Mouse (Mus musculus): ENCODE measurements around the gene Rin2. TPM values are rescaled to one million over a fixed set of nuclear protein-coding genes. Genes with fewer than 3 reads are reported as not detected.
"Not testable (repeated sequence)": the region's sequence is repeated elsewhere in the genome, so short reads cannot be mapped to it uniquely, and the experiment has no call there.

Rin2 gene
- polyA plus RNA-seq, 1 experiment from 2014 or later: 18.6 TPM

DNA sequence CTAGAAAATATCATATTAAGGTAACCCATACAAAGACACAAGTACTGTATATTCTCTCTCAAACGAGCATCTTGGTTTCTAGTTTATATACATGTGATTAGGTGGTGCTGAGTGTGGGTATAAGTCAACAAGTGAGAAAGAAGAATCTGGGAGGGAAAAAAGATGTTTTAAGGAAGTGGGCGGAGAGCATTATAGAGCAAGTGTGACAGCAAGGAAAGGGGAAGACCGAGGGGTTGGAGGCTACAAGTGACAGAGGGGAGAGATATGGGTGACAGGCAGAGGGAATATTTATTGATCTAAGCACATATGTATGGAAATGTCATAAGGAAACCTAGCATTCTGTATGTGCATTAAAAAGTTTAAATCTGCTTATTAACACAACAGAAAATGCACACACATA lies 45.1 kb downstream of the Rin2 start:
- Histone ChIP-seq H3K4me2 (replicated peaks) (no peak overlapping the region), H3K4me3 (replicated peaks) (no peak overlapping the region), H3K27ac (no peak overlapping the region), H3K4me1 (replicated peaks) (no peaks in the 10 kb centered on the region), H3K9ac (no peak overlapping the region), H3K27me3 (replicated peaks) (no peaks in the 10 kb centered on the region), H3K9me3 (no peaks in the 10 kb centered on the region), H3K36me3 (no peaks in the 10 kb centered on the region)
- WGBS: 71% methylated on average over 3 of the region's 3 CpGs
- ATAC-seq: no peak

DNA sequence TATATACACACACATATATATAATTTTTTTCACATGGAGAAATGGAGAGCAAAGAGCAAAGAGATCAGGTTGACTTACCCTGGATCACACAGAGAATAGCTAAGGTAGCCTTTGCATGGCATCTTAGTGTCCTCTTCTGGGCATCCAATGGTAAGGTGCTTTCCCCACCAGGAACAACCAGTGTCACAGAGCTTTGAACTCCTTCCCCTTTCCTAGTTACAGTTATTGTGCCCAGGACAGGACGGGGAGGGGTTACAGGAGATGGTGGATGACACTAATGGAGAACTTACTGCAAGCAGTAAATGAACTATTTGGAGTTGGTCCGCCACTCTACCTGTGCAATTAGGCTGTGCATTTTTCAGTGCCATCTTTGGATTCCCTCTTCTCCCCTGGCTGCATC lies 45.7 kb downstream of the Rin2 start:
- no peak overlapping the region for H3K9ac ChIP-seq
- H3K4me1 ChIP-seq (replicated peaks): no peaks in the 10 kb centered on the region
- WGBS: 94% methylated on average over 2 of the region's 2 CpGs
- no peaks in the 10 kb centered on the region for H3K9me3 ChIP-seq
- no peak overlapping the region for H3K4me3 ChIP-seq (replicated peaks)
- no peak overlapping the region for H3K4me2 ChIP-seq (replicated peaks)
- ATAC-seq: no peak
- no peak overlapping the region for H3K27ac ChIP-seq
- no peaks in the 10 kb centered on the region for H3K27me3 ChIP-seq (replicated peaks)
- no peaks in the 10 kb centered on the region for H3K36me3 ChIP-seq

DNA sequence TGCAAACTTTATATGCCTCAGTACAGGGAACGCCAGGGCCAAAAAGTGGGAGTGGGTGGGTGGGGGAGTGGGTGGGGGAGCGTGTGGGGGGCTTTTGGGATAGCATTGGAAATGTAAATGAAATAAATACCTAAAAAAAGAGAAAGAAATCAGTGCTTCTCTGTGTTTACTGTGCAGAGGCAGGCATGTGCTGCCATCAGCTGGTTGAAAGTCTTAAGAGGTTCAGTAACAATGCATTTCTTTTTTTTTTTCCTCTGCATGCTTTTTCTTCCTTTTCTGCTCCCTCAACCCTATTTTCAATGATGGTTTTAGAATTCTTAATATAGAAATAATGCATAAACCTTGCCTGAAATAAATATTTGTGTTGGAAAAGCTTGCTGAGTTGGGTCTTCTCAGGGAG lies 47.3 kb downstream of the Rin2 start:
- H3K27ac ChIP-seq; H3K27me3 ChIP-seq (replicated peaks); H3K4me2 ChIP-seq (replicated peaks); H3K4me1 ChIP-seq (replicated peaks); H3K9me3 ChIP-seq; H3K36me3 ChIP-seq; H3K9ac ChIP-seq; H3K4me3 ChIP-seq (replicated peaks); ATAC-seq: not testable (repeated sequence)
- 79% methylated on average over 2 of the region's 2 CpGs for WGBS

DNA sequence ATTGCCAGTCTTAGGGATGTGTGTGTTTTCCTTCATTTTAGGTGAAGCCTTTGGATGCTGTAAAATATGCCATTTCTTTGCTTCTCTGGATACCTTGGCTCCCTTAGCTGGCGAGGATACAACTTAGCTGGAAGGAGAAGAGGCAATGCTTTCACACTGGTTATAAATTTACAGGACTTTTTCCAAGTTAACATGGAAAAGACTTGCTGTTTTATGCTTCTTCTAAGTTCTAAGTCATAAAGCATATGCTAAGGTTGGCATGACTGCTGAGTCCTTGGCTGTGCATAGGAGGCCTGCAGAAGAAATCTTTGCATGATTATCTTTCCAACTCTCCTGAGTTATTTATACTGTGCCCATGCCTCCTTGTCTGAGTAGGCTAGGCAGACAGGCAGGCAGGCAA lies 49.3 kb downstream of the Rin2 start:
- Histone ChIP-seq H3K4me2 (replicated peaks) (no peak overlapping the region), H3K9me3 (no peaks in the 10 kb centered on the region), H3K9ac (no peak overlapping the region), H3K27ac (no peak overlapping the region), H3K27me3 (replicated peaks) (no peaks in the 10 kb centered on the region), H3K36me3 (no peaks in the 10 kb centered on the region), H3K4me3 (replicated peaks) (no peak overlapping the region), H3K4me1 (replicated peaks) (no peaks in the 10 kb centered on the region)
- no peak for ATAC-seq
- WGBS: 82% methylated on average over 1 of the region's 1 CpGs

DNA sequence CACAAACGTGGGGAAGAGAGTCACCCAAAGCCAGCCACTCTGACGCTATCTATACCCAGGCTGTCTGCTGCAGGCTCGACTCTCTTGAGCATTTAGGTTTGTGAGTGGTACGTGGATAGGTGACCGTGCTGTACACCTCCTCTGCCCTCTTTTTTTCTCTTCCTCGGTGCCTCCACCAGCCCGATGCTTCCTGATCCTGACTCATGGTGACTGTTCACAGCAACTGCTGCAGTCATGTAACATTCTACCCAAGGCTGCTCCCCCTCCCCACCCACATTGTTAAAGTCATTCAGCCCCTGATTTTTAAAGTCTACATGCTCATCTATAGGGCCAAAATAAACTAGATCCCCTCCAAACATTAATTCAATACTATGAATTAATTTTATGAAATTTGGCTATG lies 54.4 kb downstream of the Rin2 start:
- no peak for ATAC-seq
- no peaks in the 10 kb centered on the region for H3K36me3 ChIP-seq
- WGBS: 76% methylated on average over 7 of the region's 7 CpGs
- H3K9me3 ChIP-seq: no peaks in the 10 kb centered on the region
- no peak overlapping the region for H3K4me3 ChIP-seq (replicated peaks)
- H3K27ac ChIP-seq: no peak overlapping the region
- no peak overlapping the region for H3K4me2 ChIP-seq (replicated peaks)
- H3K4me1 ChIP-seq (replicated peaks): no peaks in the 10 kb centered on the region
- no peak overlapping the region for H3K9ac ChIP-seq
- no peaks in the 10 kb centered on the region for H3K27me3 ChIP-seq (replicated peaks)

DNA sequence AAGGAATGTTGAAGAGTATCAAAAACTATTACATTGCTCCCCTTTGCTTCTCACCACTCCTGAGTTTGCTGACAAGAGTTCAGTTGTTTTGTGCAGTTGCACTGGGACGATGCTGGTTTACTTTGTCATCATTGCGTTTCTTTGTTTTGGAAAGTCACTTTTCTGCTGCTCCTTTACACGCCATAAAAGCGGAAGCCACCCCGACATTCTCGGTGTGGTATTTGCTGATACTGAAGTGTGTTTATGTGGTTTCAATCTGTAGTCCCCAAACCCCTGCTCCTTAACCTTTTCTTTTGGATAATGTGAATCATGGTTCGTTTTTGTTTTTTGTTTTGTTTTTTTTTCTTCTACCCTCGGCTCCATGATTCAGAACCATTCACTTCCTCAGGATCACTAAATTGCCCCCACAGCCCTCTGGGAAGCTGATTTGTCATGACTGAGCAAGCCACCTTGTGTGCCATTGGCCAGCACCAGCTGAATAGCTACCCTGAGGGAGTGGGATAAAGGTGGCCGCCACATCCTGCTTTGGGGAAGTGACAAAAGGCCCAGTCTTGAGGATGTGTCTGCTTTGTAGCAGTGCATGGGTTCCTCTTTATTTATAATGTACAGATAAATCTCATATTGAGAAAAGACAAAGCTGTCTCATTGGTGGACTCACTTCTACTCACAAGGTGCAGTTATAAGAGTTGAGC lies 55.3 kb downstream of the Rin2 start:
- Histone ChIP-seq H3K27ac (no peak overlapping the region), H3K4me3 (replicated peaks) (no peak overlapping the region), H3K9me3 (no peaks in the 10 kb centered on the region), H3K36me3 (no peaks in the 10 kb centered on the region), H3K27me3 (replicated peaks) (no peaks in the 10 kb centered on the region), H3K4me1 (replicated peaks) (no peaks in the 10 kb centered on the region), H3K9ac (no peak overlapping the region), H3K4me2 (replicated peaks) (no peak overlapping the region)
- no peak for ATAC-seq
- WGBS: 79% methylated on average over 9 of the region's 9 CpGs

DNA sequence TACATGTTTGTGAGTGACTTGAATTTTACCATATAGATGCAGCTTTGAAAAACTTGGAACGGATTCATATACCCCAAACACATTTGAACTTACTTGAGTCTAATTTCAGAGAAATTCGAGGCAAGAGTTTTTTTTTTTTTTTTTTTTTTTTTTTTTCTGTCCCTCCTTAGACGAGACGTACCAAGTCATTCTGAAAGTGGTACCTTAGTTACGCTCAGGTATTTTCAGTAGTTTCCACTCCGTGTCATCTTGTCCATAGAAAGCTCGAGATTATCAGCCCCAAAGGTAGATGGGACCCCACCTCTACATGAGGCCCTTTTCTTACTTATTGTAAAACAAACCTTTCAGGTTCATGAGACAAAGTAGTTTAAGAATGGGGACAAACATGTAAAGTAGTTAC lies 55.9 kb downstream of the Rin2 start:
- no peak for ATAC-seq
- Histone ChIP-seq H3K36me3 (no peaks in the 10 kb centered on the region), H3K9me3 (no peaks in the 10 kb centered on the region), H3K9ac (no peak overlapping the region), H3K27ac (no peak overlapping the region), H3K4me2 (replicated peaks) (no peak overlapping the region), H3K4me3 (replicated peaks) (no peak overlapping the region), H3K27me3 (replicated peaks) (no peaks in the 10 kb centered on the region), H3K4me1 (replicated peaks) (no peaks in the 10 kb centered on the region)
- 87% methylated on average over 7 of the region's 7 CpGs for WGBS

DNA sequence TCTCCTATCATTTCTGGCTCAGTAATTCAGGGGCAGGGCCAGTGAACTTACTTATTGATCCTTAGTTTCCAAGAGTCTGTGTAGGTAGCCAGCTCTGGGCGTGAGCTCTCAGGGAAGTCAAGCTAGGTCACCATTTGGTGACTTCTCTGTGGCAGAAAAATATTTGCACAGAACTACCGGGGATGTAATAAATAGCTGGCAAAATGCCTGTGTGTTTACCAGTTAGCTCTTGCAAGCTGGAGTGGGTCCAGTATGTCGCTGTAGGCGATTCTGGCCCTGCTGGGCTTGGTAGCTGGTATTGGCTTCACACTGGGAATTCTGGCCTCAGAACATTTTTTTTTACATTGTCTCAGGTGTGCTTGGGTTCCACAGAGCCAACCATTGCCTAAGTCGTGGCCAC lies 60.1 kb downstream of the Rin2 start:
- Histone ChIP-seq H3K9ac (no peak overlapping the region), H3K4me1 (replicated peaks) (no peaks in the 10 kb centered on the region), H3K36me3 (no peaks in the 10 kb centered on the region), H3K9me3 (no peaks in the 10 kb centered on the region), H3K27ac (no peak overlapping the region), H3K27me3 (replicated peaks) (no peaks in the 10 kb centered on the region), H3K4me3 (replicated peaks) (no peak overlapping the region), H3K4me2 (replicated peaks) (no peak overlapping the region)
- ATAC-seq: no peak
- 59% methylated on average over 5 of the region's 5 CpGs for WGBS

DNA sequence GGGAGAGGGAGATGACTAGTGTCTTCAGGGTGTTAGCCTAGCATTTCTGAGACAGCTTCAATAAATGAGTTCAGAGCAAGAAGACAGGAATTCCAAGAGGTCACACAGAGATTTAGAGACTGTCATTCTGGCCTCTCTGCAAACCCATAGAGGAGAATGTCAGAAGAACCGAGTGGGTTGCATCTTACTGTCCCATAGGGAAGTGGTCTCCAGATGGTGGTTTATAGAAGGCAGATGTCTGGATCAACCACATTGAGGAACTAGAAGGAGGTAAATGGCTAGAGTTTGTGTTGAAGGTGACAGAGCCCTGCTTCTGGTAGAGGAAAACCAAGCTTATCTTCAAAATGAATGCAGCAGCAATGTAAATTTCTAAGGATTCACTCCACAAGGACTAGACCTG lies 61.5 kb downstream of the Rin2 start:
- Histone ChIP-seq H3K4me1 (replicated peaks) (no peaks in the 10 kb centered on the region), H3K4me3 (replicated peaks) (no peak overlapping the region), H3K9me3 (no peaks in the 10 kb centered on the region), H3K4me2 (replicated peaks) (no peak overlapping the region), H3K9ac (no peak overlapping the region), H3K27ac (no peak overlapping the region), H3K36me3 (no peaks in the 10 kb centered on the region), H3K27me3 (replicated peaks) (no peaks in the 10 kb centered on the region)
- 82% methylated on average over 1 of the region's 1 CpGs for WGBS
- no peak for ATAC-seq

DNA sequence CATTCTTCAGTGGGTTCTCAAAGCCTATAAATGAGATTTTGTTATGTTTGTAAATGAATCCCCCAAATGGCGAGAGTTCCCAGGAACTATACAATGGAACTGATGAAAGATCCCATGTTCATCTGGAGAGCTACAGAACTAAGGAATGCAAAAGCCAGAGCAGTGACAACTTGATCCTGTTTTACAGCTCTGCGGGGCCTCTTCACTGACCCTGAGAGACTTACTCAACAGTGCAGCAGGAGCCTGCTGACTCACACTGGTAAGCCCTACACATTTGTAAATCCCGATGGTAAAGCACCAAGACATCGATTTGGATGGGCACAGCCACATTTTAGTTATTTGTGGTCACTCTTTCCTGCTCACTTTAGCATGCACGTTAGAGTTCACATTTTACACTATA lies 62.2 kb downstream of the Rin2 start:
- Histone ChIP-seq H3K27me3 (replicated peaks) (no peaks in the 10 kb centered on the region), H3K36me3 (no peaks in the 10 kb centered on the region), H3K9ac (no peak overlapping the region), H3K4me2 (replicated peaks) (no peak overlapping the region), H3K4me3 (replicated peaks) (no peak overlapping the region), H3K27ac (no peak overlapping the region), H3K4me1 (replicated peaks) (no peaks in the 10 kb centered on the region), H3K9me3 (no peaks in the 10 kb centered on the region)
- no peak for ATAC-seq
- WGBS: 41% methylated on average over 5 of the region's 5 CpGs

DNA sequence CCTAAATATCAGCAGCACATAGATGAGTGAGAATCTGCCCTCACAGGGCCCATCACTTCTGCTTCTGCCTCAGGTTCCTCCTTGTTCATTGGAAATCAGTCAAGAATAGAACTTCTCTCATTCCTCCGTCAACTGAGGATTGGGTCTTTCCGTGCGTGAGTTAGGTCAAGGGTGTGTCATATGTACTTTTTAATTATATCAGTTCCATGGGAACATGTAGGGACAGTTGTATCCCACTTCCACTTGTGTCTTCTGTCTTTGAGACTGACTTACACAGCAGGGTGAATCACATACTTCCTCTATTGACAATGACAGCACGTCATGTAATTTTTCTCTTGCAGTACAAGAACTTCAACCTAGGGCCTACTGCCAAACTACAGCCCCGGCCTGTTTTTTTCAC lies 65.7 kb downstream of the Rin2 start:
- H3K27me3 ChIP-seq (replicated peaks): no peaks in the 10 kb centered on the region
- 87% methylated on average over 5 of the region's 5 CpGs for WGBS
- H3K4me2 ChIP-seq (replicated peaks): no peak overlapping the region
- H3K9me3 ChIP-seq: no peaks in the 10 kb centered on the region
- no peak for ATAC-seq
- H3K4me3 ChIP-seq (replicated peaks): no peak overlapping the region
- no peaks in the 10 kb centered on the region for H3K36me3 ChIP-seq
- no peak overlapping the region for H3K9ac ChIP-seq
- no peak overlapping the region for H3K27ac ChIP-seq
- no peaks in the 10 kb centered on the region for H3K4me1 ChIP-seq (replicated peaks)

DNA sequence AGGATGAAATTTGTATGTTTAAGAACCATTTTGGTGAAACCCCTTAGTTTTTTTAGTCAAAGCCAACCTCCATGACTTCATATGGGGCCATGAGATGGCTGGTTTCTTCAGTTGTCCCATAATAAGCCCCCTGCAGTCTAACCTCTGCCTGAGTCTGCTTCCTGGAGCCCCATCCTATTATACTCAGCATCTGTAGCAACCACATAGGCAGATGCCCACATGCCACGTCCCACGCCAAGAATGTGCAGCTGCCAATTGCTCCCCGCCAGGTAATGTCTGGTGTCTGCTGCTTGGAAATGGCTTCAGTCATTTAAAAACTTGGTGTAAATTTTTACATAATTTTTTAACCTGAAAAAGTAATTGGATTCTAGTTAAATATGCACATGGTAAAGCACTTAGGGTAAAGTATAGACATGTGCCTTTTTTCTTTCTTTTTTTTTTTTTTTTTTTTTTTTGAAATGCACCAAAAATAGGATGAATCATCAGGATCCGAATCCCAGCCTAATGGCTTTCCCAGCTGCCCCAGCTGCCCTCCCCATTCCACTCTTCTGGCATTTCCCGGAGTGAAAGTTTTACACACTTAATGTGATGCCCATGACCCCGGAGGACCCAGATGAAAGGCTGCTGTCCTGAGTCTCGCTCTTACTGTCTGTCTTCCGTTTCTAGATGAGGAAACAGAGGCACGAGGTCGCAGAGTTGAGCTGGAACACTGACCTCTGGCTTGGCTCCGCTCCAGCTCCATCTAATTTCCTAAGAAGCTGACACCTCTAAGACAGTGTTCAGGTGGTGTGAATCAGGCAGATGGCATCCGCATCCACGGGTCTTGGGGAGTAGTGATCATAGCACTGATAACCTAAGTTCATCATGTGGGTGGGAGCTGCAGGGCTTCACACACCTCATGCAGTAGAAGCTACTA lies 68.0 kb downstream of the Rin2 start:
- 64% methylated on average over 13 of the region's 13 CpGs for WGBS
- H3K4me3 ChIP-seq (replicated peaks): no peak overlapping the region
- H3K4me1 ChIP-seq (replicated peaks): no peaks in the 10 kb centered on the region
- no peak for ATAC-seq
- no peak overlapping the region for H3K9ac ChIP-seq
- H3K4me2 ChIP-seq (replicated peaks): no peak overlapping the region
- H3K9me3 ChIP-seq: no peaks in the 10 kb centered on the region
- no peaks in the 10 kb centered on the region for H3K36me3 ChIP-seq
- H3K27me3 ChIP-seq (replicated peaks): no peaks in the 10 kb centered on the region
- H3K27ac ChIP-seq: no peak overlapping the region

DNA sequence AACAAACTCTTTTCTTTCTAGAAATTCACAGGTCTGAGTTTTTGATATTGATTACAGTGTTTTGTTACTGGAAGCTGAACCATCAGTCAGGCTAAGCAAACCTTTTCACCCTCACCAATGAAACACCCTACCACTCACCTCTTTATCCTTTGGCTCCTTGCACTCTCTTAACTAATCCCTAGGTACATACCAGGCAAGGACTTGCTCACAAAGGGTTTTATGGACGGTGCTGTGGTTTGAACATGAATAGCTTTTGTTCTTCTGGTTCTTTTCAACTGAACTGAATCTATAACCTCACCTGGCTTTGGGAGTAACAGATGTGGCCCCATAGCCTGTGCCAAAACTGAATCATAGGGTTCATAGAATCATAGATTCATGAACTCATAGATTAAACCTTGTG lies 71.4 kb downstream of the Rin2 start:
- Histone ChIP-seq H3K9me3 (no peaks in the 10 kb centered on the region), H3K4me2 (replicated peaks) (no peak overlapping the region)
- no peak for ATAC-seq

More for the DNA sequence above, 71.4 kb downstream of the Rin2 start:
- Histone ChIP-seq H3K9ac (no peak overlapping the region), H3K36me3 (no peaks in the 10 kb centered on the region), H3K4me3 (replicated peaks) (no peak overlapping the region), H3K4me1 (replicated peaks) (no peaks in the 10 kb centered on the region), H3K27ac (no peak overlapping the region), H3K27me3 (replicated peaks) (no peaks in the 10 kb centered on the region)
- 50% methylated on average over 1 of the region's 1 CpGs for WGBS

Measured in intestine, embryonic 15.5 days (tissue).